Mouse (Mus musculus) intestine, postnatal 0 days (tissue): ENCODE results near the gene Comt. TPM values are rescaled to one million over a fixed set of nuclear protein-coding genes. Genes with fewer than 3 reads are reported as not detected.
A peak's percentile ranks its signal among the peaks of the same experiment; 100 is the strongest.

ENCODE experiments used
- ATAC-seq: fragments of 200-750 bp; cut with Nextera tagmentation; 2 replicates; pipeline ENCODE4 v1.8.0; 2017; ENCODE audit warnings: mild to moderate bottlenecking, moderate TSS enrichment, moderate library complexity
- H3K27ac ChIP-seq: fragments of 300-500 bp; sonication (generic); 2 replicates; pipeline ENCODE4 v1.5.1; 2014; ENCODE audit warnings: mild to moderate bottlenecking, low read depth, low read length, moderate library complexity
- H3K27me3 ChIP-seq: fragments of 300-500 bp; sonication (generic); replicated peaks from 2 replicates; pipeline ENCODE4 v1.6.1; 2014; ENCODE audit warnings: low read length, mixed read lengths; ENCODE audit not compliant: control insufficient read depth, insufficient read depth
- H3K36me3 ChIP-seq: fragments of 300-500 bp; sonication (generic); 2 replicates; pipeline ENCODE4 v1.6.1; 2014; ENCODE audit warnings: mild to moderate bottlenecking, moderate library complexity; ENCODE audit not compliant: control insufficient read depth, insufficient read depth
- H3K4me1 ChIP-seq: fragments of 300-500 bp; sonication (generic); replicated peaks from 2 replicates; pipeline ENCODE4 v1.6.1; 2014; ENCODE audit warnings: antibody characterized with exemption, low read length, mixed read lengths; ENCODE audit not compliant: control insufficient read depth, insufficient read depth
- H3K4me2 ChIP-seq: fragments of 300-500 bp; sonication (generic); replicated peaks from 2 replicates; pipeline ENCODE4 v1.6.1; 2014; ENCODE audit warnings: low read depth, mild to moderate bottlenecking, moderate library complexity
- H3K4me3 ChIP-seq: fragments of 300-500 bp; sonication (generic); 2 replicates; pipeline ENCODE4 v1.5.1; 2014; ENCODE audit warnings: low read depth, low read length
- H3K9ac ChIP-seq: fragments of 300-500 bp; sonication (generic); 2 replicates; pipeline ENCODE4 v1.6.1; 2014; ENCODE audit warnings: mild to moderate bottlenecking, low read depth, low read length
- H3K9me3 ChIP-seq: fragments of 300-500 bp; sonication (generic); 2 replicates; pipeline ENCODE4 v1.6.1; 2016; ENCODE audit warnings: mixed run types; ENCODE audit not compliant: control insufficient read depth
- CTCF ChIP-seq: sonication (generic); IDR thresholded peaks from 2 replicates; pipeline ENCODE4 v1.5.1; 2016; ENCODE audit warnings: low read depth, mild to moderate bottlenecking, control low read depth, antibody characterized with exemption, moderate library complexity
- WGBS: fragments of 180-500 bp; shearing (Covaris S2); extraction: QIAGEN DNeasy Blood & Tissue Kit; methylation state at CpG from one replicate; pipeline ENCODE4 v1.1.7; 2014; 5-methylcytosine and 5-hydroxymethylcytosine counted together
- polyA plus RNA-seq: library from polyadenylated mRNA; unstranded; fragments of >200 nt; fragmentation: Nextera tagmentation; extraction: Ambion mirVana; gene quantifications from 2 replicates; pipeline ENCODE4 v1.2.1, GENCODE M21; 2015

Gene Comt
- polyA plus RNA-seq, 1 experiment from 2014 or later, result 103 TPM

DNA sequence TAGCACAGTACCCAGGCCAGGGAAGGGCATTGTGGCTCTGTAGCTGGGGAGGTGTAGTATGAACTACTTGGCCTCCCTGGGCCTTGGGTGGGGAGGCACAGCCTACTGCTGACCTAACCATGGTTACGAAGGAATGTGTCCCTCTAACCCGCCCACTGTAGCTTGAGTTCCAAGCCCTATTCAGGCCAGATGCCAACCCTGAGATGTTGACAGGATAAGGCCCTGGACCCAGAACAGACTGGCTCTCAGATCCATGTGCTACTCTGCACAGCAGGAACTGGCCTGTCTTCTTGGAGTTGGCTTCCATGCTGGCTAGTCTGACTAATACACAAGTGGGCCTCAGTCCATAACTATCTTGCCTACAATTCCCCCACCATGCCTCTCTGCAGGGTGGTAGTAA is 30.5 kb downstream of the Comt start:
- no peak for ATAC-seq
- 72% methylated on average over 2 of the region's 2 CpGs for WGBS

DNA sequence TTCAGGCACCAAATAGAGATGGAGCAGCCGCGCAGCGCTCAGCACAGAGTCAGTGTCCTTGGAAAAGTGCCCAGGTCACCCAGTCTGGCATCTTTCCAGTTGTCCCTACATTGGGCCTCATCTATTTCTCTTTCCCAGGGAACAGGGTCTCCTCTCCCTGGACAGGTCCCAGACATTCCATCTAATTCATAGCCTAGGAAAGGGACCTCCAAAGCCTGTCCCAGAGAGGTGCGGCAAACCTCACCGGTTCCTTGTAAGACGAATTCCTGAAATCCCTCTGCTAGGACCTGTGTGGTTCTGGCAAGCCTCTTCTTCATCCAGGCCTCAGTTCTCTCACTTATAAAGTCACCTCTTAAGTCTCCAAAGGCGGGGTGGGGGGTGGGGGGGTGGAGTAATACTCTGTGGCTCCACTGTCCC is 31.0 kb downstream of the Comt start:
- WGBS, result 42% methylated on average over 6 of the region's 7 CpGs
- ATAC-seq, result no peak
- peaks cover 37% of the 10 kb centered on the region for H3K36me3 ChIP-seq
- no peak overlapping the region for H3K27ac ChIP-seq
- no peaks in the 10 kb centered on the region for H3K9me3 ChIP-seq
- H3K4me2 ChIP-seq, result no peak overlapping the region
- no peaks in the 10 kb centered on the region for H3K27me3 ChIP-seq
- no peak overlapping the region for H3K9ac ChIP-seq
- no peak overlapping the region for H3K4me3 ChIP-seq
- no peak for TF ChIP-seq CTCF
- peaks cover 4% of the 10 kb centered on the region; the same call in 1 of the 2 replicates for H3K4me1 ChIP-seq

More for the DNA sequence above, 30.5 kb downstream of the Comt start:
- no peaks in the 10 kb centered on the region for H3K27me3 ChIP-seq
- H3K4me1 ChIP-seq, result peaks cover 4% of the 10 kb centered on the region; the same call in 1 of the 2 replicates
- no peak overlapping the region for H3K4me3 ChIP-seq
- H3K9me3 ChIP-seq, result no peaks in the 10 kb centered on the region
- H3K36me3 ChIP-seq, result peaks cover 37% of the 10 kb centered on the region
- H3K9ac ChIP-seq, result no peak overlapping the region
- no peak for TF ChIP-seq CTCF
- H3K27ac ChIP-seq, result no peak overlapping the region
- no peak overlapping the region for H3K4me2 ChIP-seq

DNA sequence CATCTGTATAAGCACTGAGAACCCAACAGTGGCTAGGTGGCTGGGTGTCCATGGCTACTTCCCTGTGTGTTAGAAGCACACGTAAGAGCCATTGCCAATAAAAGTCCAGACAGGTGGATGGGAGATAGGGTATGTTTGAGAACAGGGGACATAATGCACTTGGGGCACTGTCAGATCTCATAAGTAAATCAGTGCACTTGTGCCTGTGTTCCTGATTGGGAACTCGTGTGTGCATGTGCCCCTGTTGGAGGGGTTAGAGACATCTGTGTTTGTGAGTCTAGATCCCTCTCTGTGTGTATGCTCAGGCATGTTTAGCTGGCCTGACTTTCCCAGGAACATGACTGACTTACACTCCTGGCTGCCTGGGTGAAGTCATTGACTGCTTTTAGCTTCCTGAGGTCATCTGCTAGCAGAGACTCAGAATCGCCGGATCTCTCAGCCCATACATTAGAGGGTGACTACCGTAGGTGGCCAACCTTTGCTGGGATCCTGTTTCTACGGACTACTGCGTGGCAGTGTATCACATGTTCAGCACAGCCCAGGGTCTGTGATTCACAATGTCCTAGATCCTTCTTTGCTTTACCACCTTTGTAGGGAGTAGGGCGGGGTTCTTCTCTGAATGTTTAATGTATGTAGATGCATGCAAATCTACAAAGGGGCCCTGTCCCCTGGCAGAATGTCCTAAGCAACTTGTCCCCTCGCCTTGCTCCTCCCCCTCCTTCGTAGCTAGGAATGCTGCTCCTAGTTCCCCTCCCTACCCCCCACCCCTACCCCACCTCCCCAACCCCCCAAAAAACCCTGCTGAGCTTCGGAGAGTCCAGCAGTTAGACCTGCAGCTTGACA is 31.7 kb downstream of the Comt start:
- H3K27me3 ChIP-seq, result no peaks in the 10 kb centered on the region
- no peak for TF ChIP-seq CTCF
- peaks cover 33% of the 10 kb centered on the region for H3K36me3 ChIP-seq
- H3K4me2 ChIP-seq, result 0 out of 2 replicates have a peak overlapping the region, but pooled peaks have one; percentile 2
- no peak overlapping the region for H3K4me3 ChIP-seq
- WGBS, result 50% methylated on average over 11 of the region's 11 CpGs
- peaks cover 4% of the 10 kb centered on the region; the same call in 1 of the 2 replicates for H3K4me1 ChIP-seq
- H3K9me3 ChIP-seq, result no peaks in the 10 kb centered on the region
- ATAC-seq, result no peak
- no peak overlapping the region for H3K27ac ChIP-seq
- no peak overlapping the region for H3K9ac ChIP-seq

DNA sequence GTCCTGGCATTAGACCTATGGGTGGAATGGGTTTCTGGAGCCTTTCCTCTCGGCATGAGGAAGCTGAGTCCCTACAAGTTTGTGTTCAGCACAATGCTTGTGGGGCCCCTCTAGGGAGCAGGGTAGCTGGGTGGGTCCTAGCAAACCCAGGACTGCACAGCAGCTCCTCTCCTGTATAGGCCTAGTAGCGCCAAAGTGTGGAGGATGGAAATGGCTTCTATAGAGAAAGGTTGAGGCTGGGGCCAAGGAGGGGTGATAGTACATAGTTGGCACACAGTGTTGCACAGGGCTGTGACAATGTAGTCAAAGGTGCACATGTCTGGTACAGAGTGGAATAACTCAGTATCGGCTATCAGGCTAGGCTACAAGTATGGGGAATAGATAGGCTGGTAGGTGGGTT is 32.6 kb downstream of the Comt start:
- peak overlapping the region; percentile 100 for H3K4me2 ChIP-seq
- no peak for ATAC-seq
- H3K4me1 ChIP-seq, result peaks cover 4% of the 10 kb centered on the region; the same call in 1 of the 2 replicates
- no peaks in the 10 kb centered on the region for H3K27me3 ChIP-seq
- H3K4me3 ChIP-seq, result no peak overlapping the region
- H3K36me3 ChIP-seq, result peaks cover 23% of the 10 kb centered on the region
- H3K9me3 ChIP-seq, result no peaks in the 10 kb centered on the region
- no peak overlapping the region for H3K9ac ChIP-seq
- H3K27ac ChIP-seq, result no peak overlapping the region
- no peak for TF ChIP-seq CTCF
- WGBS, result 68% methylated on average over 3 of the region's 3 CpGs

DNA sequence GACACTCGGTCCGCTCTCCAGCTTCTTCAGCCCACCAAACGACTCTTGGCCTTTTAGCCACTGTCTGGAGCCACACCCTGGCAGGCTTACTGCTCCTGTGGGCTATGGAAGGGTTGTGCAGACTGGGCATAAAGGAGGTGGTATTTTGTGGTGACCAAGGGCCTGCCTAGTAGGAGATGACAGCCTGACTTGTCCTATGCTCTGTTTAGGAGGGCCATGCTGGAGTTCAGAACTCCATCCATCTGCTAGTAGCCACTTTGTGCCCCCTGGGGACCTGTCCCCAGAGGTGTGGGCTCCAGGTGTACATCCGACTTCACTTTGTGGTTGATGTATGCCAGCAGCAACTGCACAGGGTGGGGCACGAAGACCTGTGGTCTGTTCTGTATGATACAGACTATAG is 33.1 kb downstream of the Comt start:
- H3K4me2 ChIP-seq, result peak overlapping the region; percentile 100
- no peak for ATAC-seq
- H3K36me3 ChIP-seq, result peaks cover 19% of the 10 kb centered on the region
- no peaks in the 10 kb centered on the region for H3K27me3 ChIP-seq
- WGBS, result 61% methylated on average over 5 of the region's 5 CpGs
- H3K4me3 ChIP-seq, result 0 out of 2 replicates have a peak overlapping the region, but pooled peaks have one; percentile 67
- no peak overlapping the region for H3K9ac ChIP-seq
- no peak overlapping the region for H3K27ac ChIP-seq
- no peak for TF ChIP-seq CTCF
- H3K4me1 ChIP-seq, result peaks cover 4% of the 10 kb centered on the region; the same call in 1 of the 2 replicates
- no peaks in the 10 kb centered on the region for H3K9me3 ChIP-seq

DNA sequence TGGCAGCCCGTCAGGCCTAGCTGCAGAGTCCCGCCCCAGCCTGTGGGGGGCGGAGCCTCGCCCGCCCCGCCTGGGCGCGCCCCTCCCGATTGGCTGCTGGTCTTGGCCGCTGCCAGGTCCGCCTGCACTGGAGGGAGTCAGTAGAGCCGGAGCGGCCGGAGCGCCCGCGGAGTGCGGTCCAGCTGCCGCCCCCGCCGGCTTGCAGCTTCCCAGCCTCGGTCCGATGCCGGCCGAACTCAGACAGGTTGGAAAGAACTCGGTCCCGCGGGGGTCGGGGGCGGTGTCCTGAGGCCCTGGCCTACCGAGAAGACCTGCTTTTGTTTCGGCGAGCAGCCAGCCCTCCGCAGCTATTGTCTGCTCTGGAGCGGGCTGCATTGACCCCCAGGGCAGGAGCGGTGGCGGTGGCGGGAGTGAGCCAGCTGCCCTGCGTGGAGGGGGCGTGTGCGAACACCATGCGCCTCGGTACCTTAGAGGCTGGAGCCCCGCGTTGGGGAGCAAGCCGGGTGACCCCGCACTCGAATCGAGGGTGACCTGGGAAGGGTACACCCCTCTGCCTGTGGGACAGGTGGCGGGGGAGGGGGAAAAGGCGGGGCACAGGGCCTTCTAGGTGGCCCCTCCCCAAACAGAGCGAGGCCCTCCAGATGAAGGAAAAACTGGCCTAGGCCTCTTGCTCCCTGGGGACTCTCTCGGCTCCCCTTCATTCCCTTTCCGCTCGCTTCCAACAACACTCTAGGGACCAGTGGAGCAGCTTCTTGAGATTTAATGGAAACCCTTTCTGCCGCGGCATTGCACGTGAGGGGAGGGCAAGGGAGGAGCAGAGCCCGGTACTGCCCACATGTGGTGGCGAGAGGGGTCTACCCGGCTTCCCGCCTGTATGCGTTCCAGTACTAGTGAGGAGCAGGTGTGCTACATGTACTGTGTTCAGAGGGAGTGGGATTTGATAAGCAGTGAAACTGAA is 33.9 kb downstream of the Comt start:
- ATAC-seq, result peak; percentile 82
- Histone ChIP-seq H3K4me3 (peak overlapping the region; percentile 67), H3K36me3 (peaks cover 10% of the 10 kb centered on the region)

More for the DNA sequence above, 33.9 kb downstream of the Comt start:
- H3K9ac ChIP-seq, result peak overlapping the region; percentile 78
- no peaks in the 10 kb centered on the region for H3K9me3 ChIP-seq
- peaks cover 4% of the 10 kb centered on the region; the same call in 1 of the 2 replicates for H3K4me1 ChIP-seq
- no peaks in the 10 kb centered on the region for H3K27me3 ChIP-seq
- TF ChIP-seq CTCF, result peak; percentile 76
- H3K4me2 ChIP-seq, result peak overlapping the region; percentile 100
- H3K27ac ChIP-seq, result no peak overlapping the region
- 1% methylated on average over 62 of the region's 63 CpGs for WGBS
